Mouse (Mus musculus) stomach, postnatal 0 days (tissue): ENCODE results near the gene 4930583I09Rik.

Experiments
- CTCF ChIP-seq: IDR thresholded peaks from 2 replicates; pipeline ENCODE4 v1.5.1; 2016; ENCODE audit warnings: antibody characterized with exemption, low read depth, mild to moderate bottlenecking, moderate library complexity
- EP300 ChIP-seq: optimal IDR thresholded peaks from 2 replicates; pipeline ENCODE3; 2016; ENCODE audit warnings: antibody characterized with exemption

DNA sequence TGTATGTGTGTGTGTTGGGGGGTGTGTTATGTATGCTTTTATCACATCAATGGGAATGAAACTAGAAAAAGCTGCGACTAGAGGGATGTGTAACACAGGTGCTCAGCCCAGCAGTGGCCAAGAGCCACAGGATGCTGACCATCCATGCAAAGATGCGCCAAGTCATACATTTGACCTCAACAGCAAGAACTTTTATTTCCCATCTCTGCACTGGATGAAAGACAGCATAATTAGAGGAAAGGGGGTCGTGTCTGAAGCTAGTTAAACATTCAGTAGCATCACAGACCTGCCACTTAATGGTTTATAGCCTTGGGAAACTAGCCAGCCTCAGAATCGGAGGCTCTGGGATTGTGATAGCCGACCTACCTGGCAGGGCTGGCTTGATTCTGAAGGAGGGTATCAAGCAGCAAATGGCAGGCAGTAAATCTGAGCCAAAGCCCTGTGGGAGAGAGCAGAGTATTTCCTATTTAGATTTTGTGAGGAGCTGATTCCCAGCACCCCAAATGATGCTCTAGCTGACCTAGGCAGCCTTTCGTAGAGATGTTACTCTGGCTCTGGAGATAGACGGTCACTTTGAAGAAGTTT, 1.9 kb downstream of the 4930583I09Rik start:
- no peak for TF ChIP-seq CTCF
- no peak for TF ChIP-seq EP300
